Mouse (Mus musculus) kidney, adult 9 months (tissue): Measurements from ENCODE around the gene Lysmd4.

ENCODE experiments used
- DNase-seq: peaks from one replicate; pipeline ENCODE4 v3.0.0; 2022

Gene Lysmd4

DNA sequence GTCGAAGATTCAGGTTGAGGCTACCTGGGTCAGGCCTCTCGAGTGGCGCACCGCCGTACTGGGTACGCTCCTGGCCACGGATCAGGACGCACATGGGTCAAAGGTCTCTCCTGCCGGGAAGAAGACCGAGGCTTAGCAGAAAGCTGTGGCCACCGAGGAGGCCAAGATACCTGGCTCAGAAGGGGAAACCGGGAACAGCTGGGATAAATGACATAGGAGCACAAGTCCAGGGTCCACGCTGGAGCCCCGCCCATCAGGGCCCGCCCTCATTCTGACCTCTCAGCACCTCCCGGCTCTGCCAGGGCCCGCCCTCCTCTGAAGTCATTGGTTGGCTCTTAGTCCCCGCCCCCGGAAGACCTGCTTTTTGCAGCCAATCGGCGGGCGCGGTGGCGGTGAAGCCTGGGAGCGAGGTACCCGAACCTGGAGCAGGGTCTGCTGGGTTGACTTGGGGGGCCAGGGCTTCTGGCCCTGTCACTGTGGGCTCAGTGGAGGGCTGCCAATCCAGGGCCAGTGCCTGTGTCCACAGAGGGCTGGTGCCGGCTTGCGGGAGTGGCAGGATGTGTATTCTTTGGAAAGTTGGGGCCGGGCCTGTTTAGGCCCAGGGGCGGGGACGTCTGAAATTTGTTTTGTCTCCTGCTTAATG is at the start of gene Lysmd4:
Gene Lysmd4, plus strand, starts transcription at position 325 of the 643 bp plus-strand sequence.
- peak; percentile 99 for DNase-seq

DNA sequence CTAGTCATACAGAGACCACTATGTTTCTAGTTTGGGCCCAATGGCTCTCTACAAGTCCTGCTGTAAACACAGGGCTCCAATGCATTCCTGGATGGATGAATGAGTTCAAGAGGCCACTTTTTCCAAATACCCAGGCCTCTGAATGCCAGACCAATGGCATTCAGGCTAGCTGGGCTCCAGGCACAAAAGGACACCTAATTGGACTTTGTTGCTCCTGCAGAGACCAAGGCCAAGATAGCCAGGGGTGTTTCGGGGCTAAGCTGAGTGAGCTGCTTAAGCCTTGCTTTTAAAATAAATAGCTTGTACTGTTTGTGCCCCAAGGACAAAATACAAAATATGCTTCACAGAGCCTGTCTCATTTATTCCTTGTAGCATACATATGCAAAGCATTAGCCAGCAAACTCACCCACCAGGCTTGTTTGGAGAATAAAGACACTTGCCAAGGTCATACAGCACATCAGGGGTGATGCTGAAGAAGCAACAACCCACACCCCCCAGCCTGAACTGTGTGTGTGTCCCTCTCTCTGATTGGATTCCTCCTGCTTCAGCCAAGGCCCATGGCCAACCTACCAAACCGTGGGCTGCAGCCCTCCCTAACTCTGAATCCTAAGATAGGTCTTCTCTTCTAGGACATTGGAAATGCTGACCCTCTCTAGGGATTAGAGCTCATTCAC is 48.7 kb upstream of the Lysmd4 start:
- DNase-seq, result no peak

DNA sequence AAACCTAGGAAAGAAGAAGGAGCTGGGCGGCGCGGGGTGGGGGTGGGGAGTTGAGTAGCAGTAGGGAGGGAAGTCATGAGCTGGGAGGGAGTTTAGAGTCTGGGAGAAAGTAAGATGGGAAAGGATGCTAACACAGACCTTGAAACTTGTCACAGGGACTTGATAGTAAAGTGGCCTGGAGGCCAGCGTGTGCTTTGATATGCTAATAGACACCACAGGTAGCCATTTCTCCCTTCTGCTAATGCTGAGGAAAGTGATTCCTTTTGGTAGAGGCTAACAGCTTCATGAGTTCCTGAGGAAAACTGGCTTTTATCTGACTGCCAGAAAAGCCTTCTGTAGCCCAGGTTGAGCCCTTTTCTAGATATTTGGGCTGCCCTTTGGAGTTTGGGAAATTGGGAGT is 38.6 kb upstream of the Lysmd4 start:
- no peak for DNase-seq

DNA sequence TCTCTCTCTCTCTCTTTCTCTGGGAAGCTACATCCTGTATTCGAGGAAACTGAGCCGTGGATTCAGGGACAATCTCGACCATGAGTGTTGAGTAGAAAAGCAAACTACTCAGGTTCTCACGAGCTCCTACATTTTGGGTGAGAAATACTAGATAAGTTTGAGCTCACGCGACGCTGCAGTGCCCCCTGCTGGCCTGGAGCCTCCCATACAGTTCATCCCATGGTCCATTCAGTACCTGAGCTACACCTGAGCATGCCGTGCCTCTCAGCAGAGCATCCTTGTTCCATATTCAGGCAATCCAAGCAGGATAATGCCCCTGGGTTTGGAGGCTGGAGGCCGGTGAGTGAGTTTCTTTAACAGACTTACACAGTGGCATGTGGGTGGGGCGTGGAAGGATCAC is 22.9 kb upstream of the Lysmd4 start:
- peak; percentile 71 for DNase-seq

DNA sequence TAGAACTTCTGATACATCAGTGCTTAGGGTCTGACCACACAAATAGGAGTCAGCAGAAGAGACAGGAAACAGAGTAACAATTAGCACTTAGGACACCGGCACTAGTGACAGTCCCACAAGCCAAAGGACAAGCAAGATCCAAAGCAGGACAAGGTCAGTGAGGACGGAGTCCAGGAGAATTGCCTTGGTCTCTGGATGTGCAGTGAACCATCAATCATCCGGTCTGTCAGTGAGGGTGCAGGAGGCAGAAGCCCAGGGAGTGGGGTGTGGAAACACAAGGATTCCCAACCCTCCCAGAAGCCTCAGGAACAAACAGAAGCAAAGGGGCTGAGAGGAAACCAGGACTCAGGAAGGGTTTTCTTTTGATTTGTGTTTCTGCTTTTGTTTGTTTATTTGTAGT is 18.7 kb upstream of the Lysmd4 start:
- DNase-seq, result no peak

DNA sequence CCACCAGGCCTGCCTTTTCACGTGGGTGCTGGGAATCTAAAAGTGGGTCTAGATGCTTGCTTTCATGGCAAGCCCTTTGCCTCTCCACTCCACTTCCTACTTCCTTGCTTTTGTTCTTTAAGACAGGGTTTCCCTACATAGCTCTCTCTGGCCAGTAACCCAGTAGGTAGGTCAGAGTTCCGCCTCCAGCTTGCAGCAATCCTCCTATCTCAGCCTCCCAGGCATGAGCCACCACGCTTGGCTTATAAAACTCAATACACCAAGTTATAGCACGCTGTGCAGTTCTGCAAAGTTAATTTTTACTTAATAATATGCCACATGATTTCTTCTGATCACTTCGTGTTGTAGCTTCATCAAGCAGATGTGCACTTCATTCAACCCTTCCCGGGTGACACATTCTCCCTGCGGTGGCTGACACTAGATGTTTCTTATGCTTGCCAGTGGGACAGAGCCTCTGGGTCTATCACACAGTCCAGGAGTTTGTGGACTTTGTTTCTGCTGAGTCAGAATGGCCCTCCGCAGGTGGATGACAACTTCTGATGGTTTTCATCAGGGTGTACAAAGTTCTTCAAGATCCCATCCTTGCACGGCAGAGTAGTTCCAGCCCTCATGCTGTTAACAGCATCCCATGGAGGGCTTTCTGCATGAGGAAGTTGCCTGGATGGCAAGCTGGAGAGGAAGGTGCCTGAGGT is 16.5 kb upstream of the Lysmd4 start:
- DNase-seq, result peak; percentile 82

DNA sequence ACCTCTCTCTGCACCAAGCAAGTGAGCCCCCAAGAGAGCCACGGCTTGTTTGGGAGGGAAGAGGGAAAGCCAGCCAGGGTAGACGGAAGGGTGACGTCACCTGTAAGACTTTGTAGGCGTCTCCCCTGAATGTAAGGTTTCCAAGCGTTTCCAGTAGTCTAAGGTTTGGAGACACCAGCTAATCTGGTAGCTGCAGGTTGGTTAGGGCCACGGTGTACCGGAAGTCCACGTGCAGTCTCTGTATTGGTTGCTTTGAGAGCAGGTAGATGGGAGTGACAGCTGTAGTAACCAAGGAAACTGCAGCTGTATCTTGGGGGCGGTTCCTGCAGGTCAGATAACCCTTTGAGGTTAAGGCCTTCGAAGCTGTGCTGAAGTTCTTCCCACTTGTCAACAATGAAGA is 15.8 kb upstream of the Lysmd4 start:
- no peak for DNase-seq

DNA sequence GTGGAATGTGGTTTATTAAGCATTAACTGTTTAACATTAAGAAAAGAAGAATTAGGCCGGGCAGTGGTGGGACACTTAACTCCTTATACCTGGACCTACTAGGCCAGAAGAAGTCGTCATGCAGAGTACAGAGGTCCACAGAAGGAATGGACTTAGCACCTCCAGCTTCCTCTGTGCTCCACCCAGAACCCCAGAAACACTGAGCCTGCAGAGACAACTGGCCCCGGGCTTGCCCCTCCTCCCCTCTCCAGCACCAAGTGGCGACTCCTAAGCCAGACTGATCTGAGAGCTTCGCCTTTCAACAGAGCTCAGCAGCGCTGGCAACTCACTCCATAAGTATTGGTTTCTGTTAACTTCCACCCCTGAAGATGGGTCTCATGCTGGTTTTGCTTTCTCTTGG is 14.6 kb upstream of the Lysmd4 start:
- peak; percentile 80 for DNase-seq

DNA sequence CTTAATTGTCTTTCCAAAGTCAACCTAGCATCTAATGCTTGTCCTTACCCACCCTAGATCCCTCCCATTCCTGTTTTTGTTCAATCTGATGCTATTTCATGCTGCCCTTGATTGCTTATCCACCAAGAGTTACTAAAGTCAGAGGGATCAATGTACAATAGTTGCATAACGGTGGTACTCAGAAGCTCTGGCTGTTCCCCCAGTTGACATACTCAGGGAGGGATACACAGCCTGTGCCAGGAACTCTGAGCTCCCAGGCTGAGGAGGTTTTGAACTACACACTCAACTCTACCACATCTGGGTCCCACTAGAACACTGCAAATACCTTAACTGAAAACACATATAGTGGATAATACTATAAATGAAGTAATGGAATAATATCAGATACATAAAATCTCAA is 14.0 kb upstream of the Lysmd4 start:
- peak; percentile 69 for DNase-seq

DNA sequence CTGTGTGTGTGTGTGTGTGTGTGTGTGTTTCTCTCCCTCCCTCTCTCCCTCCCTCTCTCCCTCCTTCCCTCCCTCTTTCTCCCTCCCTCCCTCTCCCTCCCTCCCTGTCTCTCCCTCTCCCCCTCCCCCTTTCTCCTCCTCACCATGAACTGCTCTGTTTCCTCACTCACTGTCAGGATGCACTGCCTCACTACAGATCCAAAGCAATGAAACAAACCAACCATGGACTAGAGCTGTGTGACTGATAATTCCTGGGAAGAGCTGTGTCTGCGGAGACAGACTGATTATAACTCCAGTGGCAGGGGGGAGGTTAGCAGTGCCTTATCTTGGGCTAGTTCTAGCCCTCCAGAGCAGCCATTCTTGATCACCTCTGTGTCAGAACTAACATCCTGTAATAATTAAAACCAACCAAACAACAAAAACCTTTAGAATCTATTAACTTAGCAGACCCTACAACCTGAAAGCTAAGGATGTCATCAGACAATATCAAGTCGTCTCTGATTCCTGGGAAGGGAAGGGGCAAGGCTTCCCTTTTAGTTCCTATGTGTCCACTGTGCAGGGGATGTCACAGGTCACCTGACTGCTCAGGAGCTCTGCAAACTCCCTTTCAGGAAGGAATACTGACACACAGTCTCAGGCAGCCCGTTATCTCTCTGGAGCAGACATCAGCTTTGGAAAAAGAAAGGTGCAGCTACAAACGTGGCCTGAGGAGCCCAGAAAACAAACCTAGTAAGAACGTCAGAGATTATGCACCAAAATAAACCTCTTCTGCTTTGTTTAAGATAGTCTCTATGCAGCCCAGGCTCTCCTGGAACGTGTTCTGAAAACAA is 12.1 kb upstream of the Lysmd4 start:
- DNase-seq, result no peak

DNA sequence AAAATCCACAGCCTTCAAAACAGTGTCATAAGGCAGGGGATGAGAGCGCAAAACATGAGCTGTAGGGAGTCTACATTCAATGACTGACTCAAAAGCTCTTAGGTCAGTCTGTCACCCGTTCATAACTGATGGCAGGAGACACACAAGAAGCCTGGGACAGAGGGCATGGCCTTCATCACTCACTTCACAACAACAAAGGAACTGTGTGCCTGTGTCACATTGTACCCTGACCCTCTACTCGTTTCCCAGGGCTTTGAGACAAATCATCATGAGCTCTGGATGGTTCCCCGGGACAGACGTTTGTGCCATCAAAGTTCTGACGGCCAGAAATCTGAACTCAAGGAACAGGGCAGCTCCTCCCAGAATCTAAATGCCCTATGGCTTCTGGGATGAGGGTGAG is 11.0 kb upstream of the Lysmd4 start:
- DNase-seq, result no peak

DNA sequence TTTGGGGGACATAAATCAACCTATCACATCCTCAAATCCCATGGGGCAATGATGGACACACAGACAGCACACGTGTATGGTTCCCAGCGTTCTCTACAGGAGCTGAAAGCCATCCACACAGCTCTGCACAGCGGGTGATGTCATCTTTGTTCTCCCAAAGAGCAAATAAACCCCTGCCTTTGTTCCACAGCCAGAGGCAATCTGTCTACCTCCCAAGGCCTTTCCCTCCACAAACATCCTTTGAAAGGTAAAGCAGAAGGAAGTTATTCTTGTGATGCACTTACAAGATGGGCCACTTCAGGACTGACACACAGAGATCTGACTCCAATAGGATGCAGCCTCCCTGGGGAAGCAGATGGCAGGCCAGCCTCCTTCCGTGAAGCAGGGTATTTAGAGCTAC is 10.4 kb upstream of the Lysmd4 start:
- no peak for DNase-seq

DNA sequence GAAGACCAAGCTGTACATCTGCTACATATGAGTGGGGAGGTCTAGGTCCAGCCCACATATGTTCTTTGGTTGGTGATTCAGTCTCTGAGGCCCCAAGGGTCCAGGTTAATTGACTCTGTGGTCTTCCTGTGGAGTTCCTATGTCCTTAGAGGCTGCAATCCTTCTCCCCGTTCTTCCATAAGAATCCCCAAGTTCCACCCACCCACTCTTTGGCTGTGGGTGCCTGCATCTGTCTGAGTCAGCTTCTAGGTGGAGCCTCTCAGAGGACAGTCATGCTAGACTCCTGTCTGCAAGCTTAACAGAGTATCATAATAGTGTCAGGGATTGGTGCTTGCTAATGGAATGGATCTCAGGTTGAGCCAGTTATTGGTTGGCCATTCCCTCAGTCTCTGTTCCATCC is 8.8 kb upstream of the Lysmd4 start:
- DNase-seq, result no peak

DNA sequence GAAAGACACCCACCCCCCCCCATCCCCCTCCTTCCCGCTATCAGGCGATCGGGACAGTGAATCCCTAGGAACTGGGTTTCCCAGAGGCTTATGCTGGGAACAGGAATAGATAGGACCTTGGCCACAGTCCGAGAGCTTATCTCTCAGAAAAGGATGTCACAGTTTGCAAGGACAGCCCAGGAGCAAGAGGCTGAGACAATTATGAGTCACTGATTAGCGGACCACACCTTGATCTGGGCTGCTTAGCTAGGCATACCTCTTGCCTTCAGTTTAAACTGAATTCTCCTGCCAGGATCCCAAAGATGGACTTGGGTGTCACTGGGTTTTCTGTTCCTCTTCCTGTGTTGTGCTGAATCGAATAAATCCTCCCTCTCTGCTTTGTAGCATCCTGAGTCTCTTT is 6.0 kb upstream of the Lysmd4 start:
- DNase-seq, result no peak

DNA sequence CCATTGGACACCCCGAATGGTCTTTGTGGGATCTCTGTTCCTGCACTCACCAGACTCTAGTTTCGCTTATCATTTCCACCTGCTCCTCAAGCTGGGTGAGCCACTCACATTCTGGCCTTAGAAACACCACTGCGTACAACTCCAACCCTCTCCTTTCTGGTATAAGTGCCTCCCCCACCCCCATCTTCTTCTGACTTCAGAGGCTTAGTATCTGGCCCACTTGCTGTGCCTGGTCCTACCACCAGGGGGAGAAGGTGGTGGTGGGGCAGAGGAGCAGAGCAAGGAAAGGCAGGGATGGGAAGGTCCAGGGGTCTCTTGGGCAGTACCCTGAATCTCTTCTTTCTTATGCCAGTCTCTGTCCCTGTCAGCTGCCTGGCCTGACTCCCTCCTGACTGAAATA is 5.3 kb upstream of the Lysmd4 start:
- DNase-seq, result peak; percentile 62

DNA sequence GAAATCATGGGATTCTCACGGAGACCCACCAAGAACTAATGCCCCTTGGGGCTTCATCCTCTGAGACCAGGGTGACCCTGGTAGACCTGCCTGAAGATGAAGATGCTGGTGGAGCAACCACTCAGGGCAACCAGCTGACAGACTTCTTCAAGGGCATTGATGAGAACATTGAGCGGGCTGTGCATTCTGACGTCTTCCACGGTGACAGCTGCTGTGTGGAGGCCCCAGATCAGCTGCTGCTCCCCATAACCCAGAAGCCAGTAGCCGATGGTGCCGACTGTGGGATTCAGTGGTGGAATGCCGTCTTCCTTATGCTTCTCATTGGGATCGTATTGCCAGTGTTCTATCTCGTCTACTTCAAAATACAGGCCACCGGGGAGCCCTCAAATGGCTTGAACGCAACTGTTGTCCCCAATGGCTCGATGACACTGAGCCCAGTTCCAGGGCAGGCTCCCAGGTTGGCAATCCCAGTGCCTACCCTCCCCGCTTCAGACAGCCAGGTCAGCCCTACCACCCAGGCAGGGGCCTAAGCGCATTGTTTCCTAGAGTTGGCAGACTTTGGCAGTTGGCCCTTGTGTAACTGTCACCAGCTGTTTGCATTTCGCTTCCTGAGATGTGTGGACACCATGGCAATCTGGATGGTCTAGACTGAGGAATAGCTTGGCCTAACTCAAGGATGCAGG is 3.7 kb downstream of the Lysmd4 start:
- DNase-seq, result no peak

DNA sequence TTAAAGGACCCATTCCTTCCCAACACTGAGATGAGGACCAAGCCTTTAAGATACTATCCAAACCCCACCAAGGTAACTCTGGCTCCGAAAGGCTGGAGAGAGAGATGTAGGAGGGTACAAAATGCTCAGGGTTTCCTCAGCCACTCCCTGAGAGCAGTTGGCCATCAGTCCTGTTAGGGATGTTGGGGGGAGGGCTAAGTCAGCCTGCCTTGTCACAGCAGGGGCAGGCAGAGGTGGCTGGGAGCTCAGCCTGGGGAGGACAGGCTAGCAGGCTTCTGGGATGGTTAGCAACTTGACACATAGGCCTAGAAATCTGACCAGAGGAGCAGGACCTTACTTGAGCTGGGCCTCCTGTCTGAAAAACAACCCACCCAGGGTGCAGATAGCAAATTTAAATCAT is 5.2 kb downstream of the Lysmd4 start:
- no peak for DNase-seq

DNA sequence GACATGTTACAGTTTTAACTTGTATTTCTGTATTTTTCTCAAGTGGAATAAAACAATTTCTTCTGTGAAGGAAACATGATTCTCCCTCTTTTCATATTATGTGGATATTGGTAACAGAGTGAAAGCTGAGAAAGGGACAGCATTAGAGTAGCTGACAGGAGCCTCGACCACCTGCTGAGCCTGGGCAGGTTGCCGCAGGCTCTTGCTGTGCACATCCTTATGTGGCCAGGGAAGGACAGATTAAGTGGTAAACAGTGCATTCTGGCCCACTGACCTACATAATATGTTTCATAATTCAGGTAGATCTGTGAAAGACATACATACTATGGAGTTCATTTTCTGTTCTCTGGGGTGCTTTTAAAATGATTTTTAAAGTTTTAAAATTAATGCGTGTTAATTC is 6.0 kb downstream of the Lysmd4 start:
- no peak for DNase-seq

DNA sequence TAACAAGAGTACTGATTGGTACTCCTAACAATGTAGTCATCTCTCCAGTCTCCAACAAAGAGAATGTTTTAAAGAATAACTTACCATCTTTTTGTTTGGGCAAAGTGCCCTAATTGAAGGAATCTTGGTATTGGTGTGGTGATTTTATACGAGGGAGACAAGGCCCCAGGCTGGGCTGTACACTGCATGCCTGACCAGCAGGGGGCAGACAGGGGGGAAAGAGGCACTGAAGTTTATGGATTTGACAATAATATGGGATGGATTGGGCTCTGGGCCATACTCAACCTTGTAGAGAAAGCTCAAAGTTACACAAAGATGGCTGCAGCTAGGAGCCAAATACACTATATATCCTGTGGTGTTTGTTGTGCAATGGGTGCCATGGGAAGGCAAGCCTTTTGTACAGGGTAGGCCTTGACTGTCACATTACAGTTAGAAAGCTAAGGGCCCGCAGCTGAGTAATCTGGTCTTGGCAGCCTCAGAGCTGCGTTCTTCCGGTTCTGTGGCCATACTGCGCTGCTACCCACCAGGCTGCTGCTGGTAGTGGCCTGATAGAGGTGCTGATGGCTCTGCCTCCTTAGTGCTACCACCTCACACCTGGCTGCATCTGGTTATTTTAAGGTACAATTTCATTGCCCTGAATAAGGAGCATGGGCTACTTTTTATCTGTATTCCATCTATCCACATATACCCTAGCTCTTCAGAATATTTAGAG is 6.7 kb downstream of the Lysmd4 start:
- peak; percentile 46 for DNase-seq

DNA sequence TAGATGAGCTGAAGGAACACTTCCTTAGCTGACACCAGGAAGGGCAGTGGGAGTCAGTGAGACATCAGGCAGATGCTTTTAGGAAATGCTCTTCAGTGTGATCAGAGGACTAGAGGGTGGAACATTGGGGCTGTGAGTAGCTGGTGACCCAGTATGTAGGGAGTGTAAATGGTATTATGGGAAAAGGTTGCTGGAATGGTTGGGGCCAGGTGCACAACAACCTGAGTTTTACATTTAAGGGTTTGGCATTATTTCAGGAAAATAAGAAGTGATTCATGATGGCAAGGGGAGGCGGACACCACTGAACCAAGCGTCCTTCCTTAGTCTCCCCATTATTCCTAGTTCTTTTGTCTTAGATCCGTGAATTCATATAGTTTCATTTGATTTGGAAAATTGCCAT is 7.4 kb downstream of the Lysmd4 start:
- DNase-seq, result no peak

DNA sequence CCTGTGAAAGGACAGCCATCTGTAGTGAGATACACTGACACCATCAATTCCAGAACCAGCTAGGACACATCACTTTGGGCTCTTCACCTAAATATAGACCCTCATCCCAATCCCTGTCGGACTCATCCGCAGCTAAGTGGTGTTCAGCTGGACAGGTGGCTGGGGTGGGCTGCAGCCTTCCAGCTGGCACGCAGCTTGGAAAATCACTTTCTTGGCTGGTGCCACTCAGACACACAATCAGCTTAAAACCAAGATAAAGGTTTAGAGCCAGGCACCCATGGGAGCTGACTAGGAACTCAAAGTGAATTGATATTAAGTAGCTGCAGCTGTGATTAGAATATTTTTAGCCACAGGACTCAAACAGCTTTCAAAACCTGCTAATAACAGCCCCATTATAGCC is 7.9 kb downstream of the Lysmd4 start:
- no peak for DNase-seq

DNA sequence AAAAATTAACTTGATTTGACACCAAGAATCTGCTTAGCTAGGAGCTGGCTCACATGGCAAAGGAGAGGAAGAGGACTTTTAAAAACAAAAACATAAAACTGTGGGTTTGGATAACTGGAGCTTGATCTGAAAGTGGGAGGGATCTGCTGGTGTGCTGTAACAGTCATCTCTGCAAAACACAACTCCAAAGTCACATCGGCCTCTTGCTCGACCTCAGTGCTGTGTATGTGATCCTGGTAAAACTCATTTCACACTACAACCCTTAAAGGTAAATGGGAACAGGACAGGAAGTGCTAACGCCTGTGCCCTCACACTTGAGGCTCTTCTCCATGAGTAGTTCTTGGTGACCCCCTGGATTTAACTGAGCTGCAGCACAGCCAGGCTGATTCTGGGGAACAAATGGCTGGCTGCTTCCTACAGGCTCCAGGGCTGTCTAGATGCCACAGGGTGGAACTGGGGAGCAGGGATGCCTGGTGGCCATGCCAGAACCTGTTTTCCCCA is 8.3 kb downstream of the Lysmd4 start:
- peak; percentile 32 for DNase-seq
